In genomic region chr12:26227557-26228020, GRCm38 (mm10) we compare ENCODE assay signal across 13 mouse cellular contexts.
DNase-seq lines count a peak whose midpoint lies in the region.
"Had no signal": no experiment of that assay in that cellular context is flagged by ENCODE, and none has a peak within 500 bp of the region (broad histone marks: within the 10 kb centered on the region; RNA-seq: fewer than 3 reads in every experiment).

No protein-coding gene starts in this region.

- peak; percentile 25 to 58 for DNase-seq in left cerebral cortex, adult 18-20 months (ENCODE audit: low spot score in 2 of 2)
- DNase-seq in left cerebral cortex, adult 11 months (ENCODE audit: low spot score): no peak
- peak; percentile 21 to 48 for DNase-seq in frontal cortex, adult 2 months (ENCODE audit: extremely low spot score in 1 of 2, low spot score in 1 of 2)
- DNase-seq in left cerebral cortex, adult 8-10 months (ENCODE audit: low spot score in 2 of 2): peak; percentile 15 to 22
- DNase-seq in right cerebral cortex, adult 2 months (ENCODE audit: low spot score in 2 of 2): peak; percentile 46 to 50
- no peak for DNase-seq in ovary, postnatal 36 days (ENCODE audit: low spot score)
- no peak for DNase-seq in cerebellum, adult 18-20 months
- DNase-seq in natural killer cell, adult 2 months (ENCODE audit: low spot score in 2 of 2): no peak
- DNase-seq: adrenal gland, postnatal 25 days; cerebellum, adult 11 months; gastrocnemius, postnatal 25 days; kidney, adult 18-20 months; thymus, postnatal 4 days had no signal

Comparison
In these comparisons a context has a peak if more than half of its experiments do, and no peak if none do; other contexts are left out.
1. DNase-seq: peak in left cerebral cortex, adult 18-20 months (2 of 2), frontal cortex, adult 2 months (2 of 2), left cerebral cortex, adult 8-10 months (2 of 2) and right cerebral cortex, adult 2 months (2 of 2); none in left cerebral cortex, adult 11 months (single experiment), ovary, postnatal 36 days (single experiment), cerebellum, adult 18-20 months (0 of 2) and natural killer cell, adult 2 months (0 of 2).